Mouse (Mus musculus) MEL (cell line): ENCODE measurements around the gene Btbd16. TPM values are rescaled to one million over a fixed set of nuclear protein-coding genes. Genes with fewer than 3 reads are reported as not detected.

Source experiments
- DNase-seq: peaks from one replicate; pipeline ENCODE4 v3.0.0; 2011; ENCODE audit warnings: low read depth, low spot score
- H3K27ac ChIP-seq: 2 replicates; pipeline ENCODE4 v1.5.1; 2012; ENCODE audit warnings: low read depth, mild to moderate bottlenecking, control low read depth, low read length, moderate library complexity; ENCODE audit not compliant: control insufficient read depth
- H3K27me3 ChIP-seq, 2 experiments: fragments of 150-350 bp in 1 of 2; sonication (generic) in 1 of 2; 2 replicates each; pipeline ENCODE4 v1.6.1; 2012; ENCODE audit warnings: low read length in 2 of 2, mild to moderate bottlenecking in 2 of 2, improper control_type of control experiment in 1 of 2, moderate library complexity in 1 of 2; ENCODE audit not compliant: insufficient read depth in 2 of 2, control insufficient read depth in 1 of 2
- H3K36me3 ChIP-seq, 2 experiments: 2 replicates each; pipeline ENCODE4 v1.6.1; 2012 to 2014; ENCODE audit warnings: low read length in 2 of 2, improper control_type of control experiment in 1 of 2, inconsistent platforms in 1 of 2, mild to moderate bottlenecking in 1 of 2; ENCODE audit not compliant: insufficient read depth in 2 of 2, control insufficient read depth in 1 of 2
- H3K4me1 ChIP-seq, 2 experiments: fragments of 150-350 bp in 1 of 2; sonication (generic) in 1 of 2; 2 replicates each; pipeline ENCODE4 v1.6.1; 2012; ENCODE audit warnings: low read length in 2 of 2, improper control_type of control experiment in 1 of 2, mild to moderate bottlenecking in 1 of 2; ENCODE audit not compliant: insufficient read depth in 2 of 2, control insufficient read depth in 1 of 2
- H3K4me3 ChIP-seq, 2 experiments: fragments of 150-350 bp in 1 of 2; sonication (generic) in 1 of 2; 2 replicates each; pipeline ENCODE4 v1.5.1; 2012; ENCODE audit warnings: low read depth in 2 of 2, low read length in 2 of 2, mild to moderate bottlenecking in 2 of 2, moderate library complexity in 2 of 2, control low read depth in 1 of 2, improper control_type of control experiment in 1 of 2; ENCODE audit not compliant: control insufficient read depth in 1 of 2, insufficient read depth in 1 of 2
- H3K79me2 ChIP-seq: 2 replicates; pipeline ENCODE4 v1.6.1; 2012; ENCODE audit warnings: mild to moderate bottlenecking, low read length, moderate library complexity; ENCODE audit not compliant: control insufficient read depth, poor library complexity, insufficient read depth
- H3K9ac ChIP-seq: 2 replicates; pipeline ENCODE4 v1.6.1; 2012; ENCODE audit warnings: low read depth, mild to moderate bottlenecking, control low read depth, low read length, moderate library complexity; ENCODE audit not compliant: control insufficient read depth, poor library complexity, severe bottlenecking
- H3K9me3 ChIP-seq: fragments of 150-350 bp; sonication (generic); replicated peaks from 2 replicates; pipeline ENCODE4 v1.6.1; 2012; ENCODE audit warnings: mild to moderate bottlenecking, low read length, improper control_type of control experiment, moderate library complexity; ENCODE audit not compliant: insufficient read depth
- BHLHE40 ChIP-seq: IDR thresholded peaks from 2 replicates; pipeline ENCODE4 v1.6.1; 2012; ENCODE audit warnings: low read depth, mild to moderate bottlenecking, inconsistent platforms, low read length, improper control_type of control experiment, borderline replicate concordance
- CHD2 ChIP-seq: IDR thresholded peaks from 2 replicates; pipeline ENCODE4 v1.6.1; 2011; ENCODE audit warnings: low read length, improper control_type of control experiment
- CTCF ChIP-seq, 3 experiments: IDR thresholded peaks in 2 of 3; conservative IDR thresholded peaks in 1 of 3; 2 replicates each; pipeline ENCODE4 v1.5.1; 2011 to 2012; ENCODE audit warnings: low read length in 3 of 3, low read depth in 2 of 3, mild to moderate bottlenecking in 2 of 3, improper control_type of control experiment in 1 of 3, inconsistent platforms in 1 of 3, mixed read lengths in 1 of 3, moderate library complexity in 1 of 3; ENCODE audit not compliant: control insufficient read depth in 1 of 3, insufficient read depth in 1 of 3, poor library complexity in 1 of 3, severe bottlenecking in 1 of 3
- E2F4 ChIP-seq: IDR thresholded peaks from 2 replicates; pipeline ENCODE4 v1.6.1; 2011; ENCODE audit warnings: low read depth, low read length, improper control_type of control experiment, borderline replicate concordance
- ELF1 ChIP-seq: IDR thresholded peaks from 2 replicates; pipeline ENCODE4 v1.6.1; 2014; ENCODE audit warnings: low read depth, mild to moderate bottlenecking, inconsistent platforms, low read length, improper control_type of control experiment, moderate library complexity
- EP300 ChIP-seq, 2 experiments: IDR thresholded peaks; 2 replicates each; pipeline ENCODE4 v1.6.1; 2011; ENCODE audit warnings: improper control_type of control experiment in 2 of 2, low read length in 2 of 2, low read depth in 1 of 2, mild to moderate bottlenecking in 1 of 2
- ETS1 ChIP-seq: IDR thresholded peaks from 2 replicates; pipeline ENCODE4 v1.6.1; 2012; ENCODE audit warnings: low read depth, mild to moderate bottlenecking, inconsistent platforms, low read length, improper control_type of control experiment, moderate library complexity
- HCFC1 ChIP-seq: IDR thresholded peaks from 2 replicates; pipeline ENCODE4 v1.6.1; 2012; ENCODE audit warnings: low read depth, mild to moderate bottlenecking, inconsistent platforms, low read length, improper control_type of control experiment, moderate library complexity
- JUND ChIP-seq: IDR thresholded peaks from 2 replicates; pipeline ENCODE4 v1.6.1; 2011; ENCODE audit warnings: low read depth, mild to moderate bottlenecking, improper control_type of control experiment, low read length
- KAT2A ChIP-seq: conservative IDR thresholded peaks from 2 replicates; pipeline ENCODE4 v1.6.1; 2012; ENCODE audit warnings: low read depth, low read length, improper control_type of control experiment, inconsistent platforms
- MEF2A ChIP-seq: IDR thresholded peaks from 2 replicates; pipeline ENCODE4 v1.6.1; 2014; ENCODE audit warnings: low read depth, mild to moderate bottlenecking, inconsistent platforms, low read length, improper control_type of control experiment; ENCODE audit not compliant: poor library complexity, insufficient replicate concordance, severe bottlenecking; ENCODE audit errors: extremely low read depth
- MXI1 ChIP-seq: IDR thresholded peaks from 2 replicates; pipeline ENCODE4 v1.6.1; 2011; ENCODE audit warnings: mild to moderate bottlenecking, low read depth, low read length, improper control_type of control experiment
- MYB ChIP-seq: IDR thresholded peaks from 2 replicates; pipeline ENCODE4 v1.6.1; 2011; ENCODE audit warnings: mild to moderate bottlenecking, low read depth, low read length, improper control_type of control experiment
- NELFE ChIP-seq: IDR thresholded peaks from 2 replicates; pipeline ENCODE4 v1.6.1; 2011; ENCODE audit warnings: low read depth, low read length, improper control_type of control experiment
- NRF1 ChIP-seq: IDR thresholded peaks from 2 replicates; pipeline ENCODE4 v1.6.1; 2014; ENCODE audit warnings: low read depth, mild to moderate bottlenecking, inconsistent platforms, low read length, improper control_type of control experiment, moderate library complexity; ENCODE audit not compliant: poor library complexity, insufficient read depth, severe bottlenecking
- POLR2AphosphoS5 ChIP-seq: IDR thresholded peaks from 2 replicates; pipeline ENCODE4 v1.6.1; 2012; ENCODE audit warnings: low read depth, borderline replicate concordance, mild to moderate bottlenecking, inconsistent platforms, low read length, moderate library complexity, mixed read lengths
- RAD21 ChIP-seq: IDR thresholded peaks from 2 replicates; pipeline ENCODE4 v1.6.1; 2011; ENCODE audit warnings: mild to moderate bottlenecking, low read depth, low read length, improper control_type of control experiment
- RCOR1 ChIP-seq: IDR thresholded peaks from 2 replicates; pipeline ENCODE4 v1.6.1; 2012; ENCODE audit warnings: low read depth, mild to moderate bottlenecking, inconsistent platforms, low read length, improper control_type of control experiment
- SIN3A ChIP-seq: IDR thresholded peaks from 2 replicates; pipeline ENCODE4 v1.6.1; 2012; ENCODE audit warnings: low read length, improper control_type of control experiment, inconsistent platforms
- SMC3 ChIP-seq: IDR thresholded peaks from 2 replicates; pipeline ENCODE4 v1.6.1; 2011; ENCODE audit warnings: low read depth, low read length, improper control_type of control experiment
- TAL1 ChIP-seq: IDR thresholded peaks from 2 replicates; pipeline ENCODE4 v1.6.1; 2012; ENCODE audit warnings: mild to moderate bottlenecking, inconsistent platforms, low read length, moderate library complexity, mixed read lengths
- TBP ChIP-seq: IDR thresholded peaks from 2 replicates; pipeline ENCODE4 v1.8.0; 2011; ENCODE audit warnings: low read depth, low read length, improper control_type of control experiment
- UBTF ChIP-seq: IDR thresholded peaks from 2 replicates; pipeline ENCODE4 v1.6.1; 2012; ENCODE audit warnings: low read depth, mild to moderate bottlenecking, inconsistent platforms, low read length, improper control_type of control experiment, moderate library complexity, borderline replicate concordance; ENCODE audit not compliant: insufficient read depth
- USF2 ChIP-seq, 2 experiments: IDR thresholded peaks; 2 replicates each; pipeline ENCODE4 v1.6.1; 2011 to 2012; ENCODE audit warnings: improper control_type of control experiment in 2 of 2, low read length in 2 of 2, borderline replicate concordance in 1 of 2, inconsistent platforms in 1 of 2, low read depth in 1 of 2, mild to moderate bottlenecking in 1 of 2; ENCODE audit not compliant: insufficient read depth in 1 of 2
- ZMIZ1 ChIP-seq: IDR thresholded peaks from 2 replicates; pipeline ENCODE4 v1.6.1; 2012; ENCODE audit warnings: low read depth, mild to moderate bottlenecking, inconsistent platforms, low read length, improper control_type of control experiment, moderate library complexity
- ZNF384 ChIP-seq: IDR thresholded peaks from 2 replicates; pipeline ENCODE4 v1.6.1; 2012; ENCODE audit warnings: low read depth, mild to moderate bottlenecking, inconsistent platforms, low read length, improper control_type of control experiment
- polyA plus RNA-seq, 2 experiments: library from polyadenylated mRNA; stranded (reverse) in 1 of 2; unstranded in 1 of 2; fragments of >175 nt in 1 of 2; fragments of >200 nt in 1 of 2; gene quantifications; 2 replicates each; pipeline versions ENCODE4 v1.2.1 to v1.2.4; 2012; ENCODE audit warnings: low replicate concordance in 2 of 2, low read depth in 1 of 2; ENCODE audit not compliant: insufficient read length in 2 of 2, insufficient read depth in 1 of 2, missing spikeins in 1 of 2
- total RNA-seq: library from RNA; depleted of rRNA; stranded (reverse); fragments of 300-350 nt; gene quantifications from 2 replicates; pipeline ENCODE4 v1.2.3, GENCODE M21; 2012

Gene Btbd16
- total and polyA plus RNA-seq, 3 experiments = 0.71 to 0.89 TPM; not detected in 1

DNA sequence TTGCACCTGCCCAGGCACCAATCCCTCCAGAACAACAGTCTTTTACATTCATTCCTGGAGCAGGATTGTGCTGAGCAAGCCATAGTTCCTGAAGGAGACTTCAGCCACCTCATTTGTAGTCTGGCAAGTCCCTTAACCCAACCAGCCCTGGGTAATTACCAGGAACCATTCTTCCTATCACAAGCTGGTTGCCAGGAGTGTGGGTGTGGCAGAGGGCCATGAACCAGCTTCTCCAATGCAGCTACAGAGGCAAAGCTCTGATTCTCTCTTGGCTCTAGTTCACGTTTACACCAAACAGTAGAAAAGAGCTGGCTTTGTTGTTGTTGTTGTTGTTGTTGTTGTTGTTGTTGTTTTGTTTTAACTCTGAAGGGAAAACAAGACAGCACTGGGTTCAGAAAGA is 88.6 kb downstream of the Btbd16 start:
- TF ChIP-seq ZNF384 (no peak), BHLHE40 (no peak), NELFE (no peak), E2F4 (no peak), USF2 (IDR thresholded peaks at IDR 0.05; ENCODE audit: borderline replicate concordance in 1 of 2, insufficient read depth in 1 of 2, low read depth in 1 of 2, low read length in 2 of 2) (no peak), TAL1 (no peak), POLR2AphosphoS5 (no peak), TBP (no peak), ETS1 (no peak), KAT2A (no peak), EP300 (IDR thresholded peaks at IDR 0.05; ENCODE audit: low read depth in 1 of 2, low read length in 2 of 2) (no peak), ZMIZ1 (no peak), ELF1 (no peak), SMC3 (no peak), MXI1 (no peak), RAD21 (no peak), HCFC1 (no peak)
- H3K4me3 ChIP-seq = no peak overlapping the region
- no peaks in the 10 kb centered on the region for H3K9me3 ChIP-seq
- no peaks in the 10 kb centered on the region for H3K79me2 ChIP-seq
- H3K27ac ChIP-seq = no peak overlapping the region
- no peaks in the 10 kb centered on the region for H3K36me3 ChIP-seq
- H3K9ac ChIP-seq = no peak overlapping the region
- no peaks in the 10 kb centered on the region for H3K4me1 ChIP-seq
- DNase-seq = no peak
- H3K27me3 ChIP-seq = no peaks in the 10 kb centered on the region

DNA sequence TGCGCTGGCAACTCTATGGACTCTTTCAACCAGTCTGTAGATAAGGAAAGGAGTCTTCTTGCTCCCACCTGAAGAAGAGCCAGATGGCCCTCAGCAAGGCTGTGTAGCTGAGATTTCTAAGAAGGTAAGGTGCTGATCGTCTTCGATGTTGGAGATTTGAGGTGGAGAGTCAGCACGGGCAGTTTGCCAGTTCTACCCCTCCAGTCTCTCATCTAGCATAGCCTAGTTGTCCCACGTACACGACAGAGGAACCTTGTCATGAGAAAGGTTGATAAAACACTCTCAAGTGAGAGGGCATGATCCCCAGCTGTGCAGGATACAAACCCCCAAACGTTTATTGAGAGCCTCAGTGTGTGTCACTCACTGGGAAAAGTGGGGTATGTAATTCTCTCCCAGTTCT is 90.8 kb downstream of the Btbd16 start:
- no peaks in the 10 kb centered on the region for H3K4me1 ChIP-seq

More for the DNA sequence above, 90.8 kb downstream of the Btbd16 start:
- no peaks in the 10 kb centered on the region for H3K36me3 ChIP-seq
- no peak for DNase-seq
- no peak overlapping the region for H3K9ac ChIP-seq
- TF ChIP-seq RCOR1 (no peak), CHD2 (no peak), NRF1 (no peak), JUND (no peak), SIN3A (no peak), MEF2A (no peak), EP300 (IDR thresholded peaks at IDR 0.05; ENCODE audit: low read depth in 1 of 2, low read length in 2 of 2) (no peak), MYB (no peak), CTCF (IDR thresholded peaks at IDR 0.05 in 2 of 3, conservative IDR thresholded peaks at IDR 0.05 in 1 of 3; ENCODE audit: control insufficient read depth in 1 of 3, insufficient read depth in 1 of 3, low read depth in 2 of 3, low read length in 3 of 3, poor library complexity in 1 of 3, severe bottlenecking in 1 of 3) (no peak), UBTF (no peak), ZMIZ1 (no peak), RAD21 (no peak)
- no peaks in the 10 kb centered on the region for H3K79me2 ChIP-seq
- no peak overlapping the region for H3K4me3 ChIP-seq
- no peak overlapping the region for H3K27ac ChIP-seq
- H3K9me3 ChIP-seq = no peaks in the 10 kb centered on the region
- no peaks in the 10 kb centered on the region for H3K27me3 ChIP-seq
